Mouse (Mus musculus): ENCODE data around the gene Sh3glb2. TPM values are rescaled to one million over a fixed set of nuclear protein-coding genes. Genes with fewer than 3 reads are reported as not detected.
A peak's percentile ranks its signal among the peaks of the same experiment; 100 is the strongest.

The Sh3glb2 gene
- polyA plus RNA-seq, 1 experiment from 2014 or later, result 59.9 TPM

DNA sequence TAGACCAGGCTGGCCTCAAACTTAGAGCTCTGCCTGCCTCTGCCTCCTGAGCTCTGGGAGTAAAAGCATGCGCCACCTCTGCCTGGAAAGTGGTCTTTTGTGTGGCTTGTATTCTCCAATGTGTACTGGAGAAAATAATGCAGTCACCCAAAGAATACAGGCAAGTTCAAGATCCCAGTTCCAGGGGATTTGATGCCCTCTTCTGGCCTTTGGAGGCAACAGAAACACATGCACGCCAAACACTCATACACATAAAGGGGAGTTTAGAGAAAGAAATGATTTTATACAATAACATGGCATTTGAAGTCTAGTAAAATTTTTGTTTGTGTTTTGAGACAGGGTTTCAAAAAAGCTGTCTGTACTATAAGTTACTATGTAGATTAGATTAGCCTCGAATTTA is 59.6 kb downstream of the Sh3glb2 start:
- WGBS, result 69% methylated on average over 3 of the region's 3 CpGs
- H3K9ac ChIP-seq, result no peak overlapping the region
- no peaks in the 10 kb centered on the region for H3K4me1 ChIP-seq (ENCODE audit: insufficient read depth)
- H3K4me3 ChIP-seq (ENCODE audit: low read depth, low read length), result no peak overlapping the region
- ATAC-seq (ENCODE audit: insufficient read depth) (no peak), DNase-seq (peak; percentile 25)
- no peaks in the 10 kb centered on the region for H3K9me3 ChIP-seq (ENCODE audit: low read depth, low read length)
- TF ChIP-seq CTCF (IDR thresholded peaks at IDR 0.05; ENCODE audit: low read depth), result peak; percentile 26
- no peak overlapping the region for H3K4me2 ChIP-seq
- peaks cover 68% of the 10 kb centered on the region for H3K36me3 ChIP-seq (ENCODE audit: insufficient read depth)
- H3K27me3 ChIP-seq (ENCODE audit: insufficient read depth, low read length), result no peaks in the 10 kb centered on the region
- H3K27ac ChIP-seq (ENCODE audit: low read depth), result no peak overlapping the region

Small RNA genes lying within 50 kb of the gene (microRNA-seq; reads per million reads assigned to microRNA genes)
- not detected for gene Gm47292 (ENCODE audit: borderline number of aligned reads)

Other genes starting within 250 kb of the Sh3glb2 start
- 8.8 and 8.9 TPM in 2 replicates for gene Zer1, start 234.8 kb downstream of the Sh3glb2 start, polyA plus RNA-seq (2014; fragmentation: Nextera tagmentation; extraction: Ambion mirVana)
- 10.9 and 12.3 TPM in 2 replicates for gene Tbc1d13, start 225.6 kb downstream of the Sh3glb2 start, polyA plus RNA-seq (2014; fragmentation: Nextera tagmentation; extraction: Ambion mirVana)
- 18.4 and 19.7 TPM in 2 replicates for gene Endog, start 187.8 kb downstream of the Sh3glb2 start, polyA plus RNA-seq (2014; fragmentation: Nextera tagmentation; extraction: Ambion mirVana)
- gene Spout1, start 180.9 kb downstream of the Sh3glb2 start, polyA plus RNA-seq (2014; fragmentation: Nextera tagmentation; extraction: Ambion mirVana), result 67.1 and 72.6 TPM in 2 replicates
- gene Kyat1, start 153.5 kb downstream of the Sh3glb2 start, polyA plus RNA-seq (2014; fragmentation: Nextera tagmentation; extraction: Ambion mirVana), result 7.6 and 8.7 TPM in 2 replicates
- 43.9 and 44.4 TPM in 2 replicates for gene Lrrc8a, start 121.6 kb downstream of the Sh3glb2 start, polyA plus RNA-seq (2014; fragmentation: Nextera tagmentation; extraction: Ambion mirVana)
- gene Gm28035, start 118.8 kb downstream of the Sh3glb2 start, polyA plus RNA-seq (2014; fragmentation: Nextera tagmentation; extraction: Ambion mirVana), result 0.20 and 0.23 TPM in 2 replicates
- 7.1 and 7.3 TPM in 2 replicates for gene Phyhd1, start 93.1 kb downstream of the Sh3glb2 start, polyA plus RNA-seq (2014; fragmentation: Nextera tagmentation; extraction: Ambion mirVana)
- gene Gm28038, start 78.3 kb downstream of the Sh3glb2 start, polyA plus RNA-seq (2014; fragmentation: Nextera tagmentation; extraction: Ambion mirVana), result not detected in 2 replicates
- 30.6 and 31.7 TPM in 2 replicates for gene Dolk, start 73.0 kb downstream of the Sh3glb2 start, polyA plus RNA-seq (2014; fragmentation: Nextera tagmentation; extraction: Ambion mirVana)
- 49.4 and 56.0 TPM in 2 replicates for gene Nup188, start 72.9 kb downstream of the Sh3glb2 start, polyA plus RNA-seq (2014; fragmentation: Nextera tagmentation; extraction: Ambion mirVana)
- gene Miga2, start 4.9 kb upstream of the Sh3glb2 start, polyA plus RNA-seq (2014; fragmentation: Nextera tagmentation; extraction: Ambion mirVana), result 19.9 and 24.5 TPM in 2 replicates
- gene Dolpp1, start 32.9 kb upstream of the Sh3glb2 start, polyA plus RNA-seq (2014; fragmentation: Nextera tagmentation; extraction: Ambion mirVana), result 32.6 and 34.2 TPM in 2 replicates
- gene Crat, start 56.5 kb upstream of the Sh3glb2 start, polyA plus RNA-seq (2014; fragmentation: Nextera tagmentation; extraction: Ambion mirVana), result 28.0 and 30.3 TPM in 2 replicates
- gene Ptpa, start 56.7 kb upstream of the Sh3glb2 start, polyA plus RNA-seq (2014; fragmentation: Nextera tagmentation; extraction: Ambion mirVana), result 85.7 and 95.5 TPM in 2 replicates
- 4.7 and 4.9 TPM in 2 replicates for gene Ier5l, start 114.9 kb upstream of the Sh3glb2 start, polyA plus RNA-seq (2014; fragmentation: Nextera tagmentation; extraction: Ambion mirVana)
- 0.95 and 1.5 TPM in 2 replicates for gene Cstad, start 235.7 kb upstream of the Sh3glb2 start, polyA plus RNA-seq (2014; fragmentation: Nextera tagmentation; extraction: Ambion mirVana)